Mouse (Mus musculus): ENCODE measurements around the gene 2900026A02Rik. TPM values are rescaled to one million over a fixed set of nuclear protein-coding genes. Genes with fewer than 3 reads are reported as not detected.

Gene 2900026A02Rik
- polyA plus RNA-seq, 1 experiment = 70.8 TPM

DNA sequence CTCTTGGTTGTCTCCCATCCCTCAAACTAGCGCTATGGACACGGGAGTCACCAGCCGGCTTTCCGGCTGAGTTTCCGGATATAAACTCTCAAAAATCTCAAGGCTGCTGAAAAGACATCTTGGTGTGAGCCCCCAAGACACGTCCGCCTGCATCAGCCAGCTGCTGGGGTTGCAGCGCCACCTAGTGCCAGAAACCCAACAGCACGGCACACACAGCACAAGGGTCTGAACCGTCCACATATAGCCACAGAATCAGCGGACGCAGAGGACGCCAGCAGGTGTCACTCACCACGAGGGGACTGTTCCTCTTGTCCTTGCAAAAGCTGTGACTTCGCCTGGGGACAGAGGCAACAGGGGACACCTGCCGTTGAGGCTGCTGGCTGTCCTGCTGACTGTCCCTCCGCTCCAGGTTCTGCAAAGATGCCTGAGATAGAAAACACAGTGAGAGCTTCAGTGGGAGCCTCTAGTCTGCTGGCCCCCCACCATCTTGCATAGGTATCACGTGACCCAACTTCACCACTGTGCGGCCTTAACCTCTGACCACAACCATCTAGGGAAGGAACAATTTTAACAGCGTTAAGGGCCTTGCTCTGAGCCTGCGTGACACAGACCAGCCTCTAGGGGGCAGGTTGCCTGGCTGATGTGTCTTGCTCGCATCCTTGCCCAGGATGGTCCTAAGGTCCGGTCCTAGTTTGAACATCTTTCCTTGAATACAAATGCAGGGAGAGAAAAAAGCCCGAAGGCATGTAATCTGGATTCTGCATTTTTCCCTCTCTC, 45.9 kb downstream of the 2900026A02Rik start:
- peaks cover 27% of the 10 kb centered on the region for H3K36me3 ChIP-seq (ENCODE audit: control insufficient read depth, insufficient read depth, low read length)
- TF ChIP-seq CTCF (IDR thresholded peaks at IDR 0.05; ENCODE audit: extremely low read depth, insufficient read length, insufficient replicate concordance, low read depth, low read length) (peak; percentile 58; the same call in 1 of the 2 replicates), POLR2A (IDR thresholded peaks at IDR 0.05; ENCODE audit: low read depth, low read length) (no peak)
- H3K4me3 ChIP-seq (ENCODE audit: low read depth, low read length) = no peak overlapping the region
- H3K27ac ChIP-seq (ENCODE audit: insufficient read depth, low read depth, low read length) = no peak overlapping the region
- H3K4me1 ChIP-seq (ENCODE audit: control insufficient read depth, insufficient read depth, insufficient read length, low read length) = peaks cover 22% of the 10 kb centered on the region
- H3K27me3 ChIP-seq (ENCODE audit: control insufficient read depth, insufficient read depth, low read length) = no peaks in the 10 kb centered on the region
- WGBS = 68% methylated on average over 24 of the region's 24 CpGs

DNA sequence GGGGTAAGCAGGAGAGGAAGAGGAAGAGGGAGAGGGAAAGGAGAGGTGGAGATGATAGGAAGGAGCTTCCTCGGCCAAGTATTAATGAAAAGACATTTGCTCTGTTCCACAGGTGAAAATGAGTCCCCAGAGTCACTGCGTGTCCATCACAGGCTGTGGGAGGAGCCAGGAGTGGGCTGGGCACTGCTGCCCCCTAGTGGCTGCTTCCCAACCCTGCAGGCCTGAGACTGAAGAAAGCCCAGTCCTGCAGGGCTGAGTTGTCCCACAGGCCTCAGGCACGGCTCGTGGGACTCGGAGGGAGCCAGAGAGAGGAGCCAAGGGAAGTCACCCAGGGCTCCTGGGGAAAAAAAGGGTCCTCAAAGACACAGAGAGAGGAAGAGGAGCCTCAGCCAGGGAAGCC, 47.7 kb downstream of the 2900026A02Rik start:
- Histone ChIP-seq H3K27me3 (ENCODE audit: control insufficient read depth, insufficient read depth, low read length) (no peaks in the 10 kb centered on the region), H3K36me3 (ENCODE audit: control insufficient read depth, insufficient read depth, low read length) (peaks cover 31% of the 10 kb centered on the region), H3K27ac (ENCODE audit: insufficient read depth, low read depth, low read length) (peak overlapping the region; percentile 96), H3K4me1 (ENCODE audit: control insufficient read depth, insufficient read depth, insufficient read length, low read length) (peaks cover 28% of the 10 kb centered on the region), H3K4me3 (ENCODE audit: low read depth, low read length) (no peak overlapping the region)
- TF ChIP-seq POLR2A (IDR thresholded peaks at IDR 0.05; ENCODE audit: low read depth, low read length) (no peak), CTCF (IDR thresholded peaks at IDR 0.05; ENCODE audit: extremely low read depth, insufficient read length, insufficient replicate concordance, low read depth, low read length) (peak; percentile 98)
- 11% methylated on average over 5 of the region's 5 CpGs for WGBS

DNA sequence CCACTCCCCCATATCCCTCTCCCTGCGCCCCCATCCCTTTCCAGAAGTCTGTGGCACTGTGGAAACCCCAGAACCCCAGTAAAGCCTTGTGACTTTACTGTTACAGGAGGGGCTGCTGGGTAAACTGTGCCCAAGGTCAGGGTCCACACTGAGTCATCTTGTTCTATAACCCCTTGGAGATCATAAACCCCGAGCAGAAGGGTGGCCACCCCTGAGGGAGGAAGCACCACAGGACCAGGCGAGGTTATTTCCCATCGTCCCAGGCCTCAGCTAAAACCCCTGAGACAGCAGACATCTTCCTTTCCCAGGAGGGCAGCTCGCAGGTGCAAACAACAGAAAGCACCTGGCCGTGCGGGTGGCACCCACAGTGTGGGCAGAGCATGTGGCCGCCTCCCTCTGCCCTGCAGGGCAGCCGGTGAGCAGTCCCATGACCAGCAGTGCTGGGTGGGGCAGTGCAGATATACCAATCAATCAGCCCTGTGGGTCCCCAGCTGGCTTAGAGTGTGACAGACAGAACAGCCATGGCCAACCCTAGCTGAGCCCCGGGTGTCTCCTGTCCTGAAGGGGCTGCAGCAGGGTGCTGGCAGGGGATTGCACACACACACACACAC, 49.0 kb downstream of the 2900026A02Rik start:
- H3K27ac ChIP-seq (ENCODE audit: insufficient read depth, low read depth, low read length) = peak overlapping the region; percentile 96

DNA sequence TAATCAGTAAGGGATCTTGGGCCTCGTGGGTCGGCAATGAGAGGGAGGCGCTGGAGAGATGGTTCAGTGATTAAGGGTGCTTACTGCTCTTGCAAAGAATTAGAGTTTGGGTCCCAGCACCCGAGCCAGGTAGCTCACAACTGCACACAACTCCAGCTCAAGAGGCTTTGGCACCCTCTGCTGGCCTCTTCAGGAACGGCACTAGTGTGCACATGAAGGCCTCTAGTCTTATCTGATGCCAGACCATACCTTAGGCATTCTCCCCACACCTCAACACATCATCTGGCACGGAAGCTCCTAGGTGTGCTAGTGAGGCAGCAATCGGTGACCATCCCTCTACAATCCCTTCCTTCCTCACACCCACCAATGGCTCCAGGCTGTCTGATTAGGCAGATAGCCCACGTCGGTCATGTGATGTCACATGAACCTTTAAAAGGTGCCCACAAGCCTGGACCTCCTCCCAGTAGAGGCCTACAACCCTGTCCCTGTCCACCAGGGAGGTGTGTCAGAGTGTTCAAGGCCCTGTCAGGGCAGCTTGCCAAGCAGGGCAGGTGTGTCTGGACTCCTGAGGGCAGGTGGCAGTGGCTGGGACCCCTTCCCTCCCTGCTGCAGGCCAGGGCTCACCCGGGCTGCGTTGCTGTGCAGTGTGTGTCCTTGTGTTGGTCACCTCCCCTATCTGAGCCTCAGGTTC, 50.8 kb downstream of the 2900026A02Rik start:
- Histone ChIP-seq H3K4me1 (ENCODE audit: control insufficient read depth, insufficient read depth, insufficient read length, low read length) (peaks cover 45% of the 10 kb centered on the region), H3K27me3 (ENCODE audit: control insufficient read depth, insufficient read depth, low read length) (no peaks in the 10 kb centered on the region), H3K4me3 (ENCODE audit: low read depth, low read length) (no peak overlapping the region), H3K36me3 (ENCODE audit: control insufficient read depth, insufficient read depth, low read length) (peaks cover 29% of the 10 kb centered on the region), H3K27ac (ENCODE audit: insufficient read depth, low read depth, low read length) (peak overlapping the region; percentile 86)
- TF ChIP-seq CTCF (IDR thresholded peaks at IDR 0.05; ENCODE audit: extremely low read depth, insufficient read length, insufficient replicate concordance, low read depth, low read length) (peak; percentile 68; the same call in 1 of the 2 replicates), POLR2A (IDR thresholded peaks at IDR 0.05; ENCODE audit: low read depth, low read length) (0 out of 2 replicates have a peak, but pooled peaks have one; percentile 17)
- 47% methylated on average over 11 of the region's 11 CpGs for WGBS

More for the DNA sequence above, 49.0 kb downstream of the 2900026A02Rik start:
- no peaks in the 10 kb centered on the region for H3K27me3 ChIP-seq (ENCODE audit: control insufficient read depth, insufficient read depth, low read length)
- peaks cover 29% of the 10 kb centered on the region for H3K4me1 ChIP-seq (ENCODE audit: control insufficient read depth, insufficient read depth, insufficient read length, low read length)
- TF ChIP-seq POLR2A (IDR thresholded peaks at IDR 0.05; ENCODE audit: low read depth, low read length) = no peak
- no peak for TF ChIP-seq CTCF (IDR thresholded peaks at IDR 0.05; ENCODE audit: extremely low read depth, insufficient read length, insufficient replicate concordance, low read depth, low read length)
- H3K4me3 ChIP-seq (ENCODE audit: low read depth, low read length) = peak overlapping the region; percentile 17
- H3K36me3 ChIP-seq (ENCODE audit: control insufficient read depth, insufficient read depth, low read length) = peaks cover 28% of the 10 kb centered on the region
- WGBS = 33% methylated on average over 10 of the region's 10 CpGs

DNA sequence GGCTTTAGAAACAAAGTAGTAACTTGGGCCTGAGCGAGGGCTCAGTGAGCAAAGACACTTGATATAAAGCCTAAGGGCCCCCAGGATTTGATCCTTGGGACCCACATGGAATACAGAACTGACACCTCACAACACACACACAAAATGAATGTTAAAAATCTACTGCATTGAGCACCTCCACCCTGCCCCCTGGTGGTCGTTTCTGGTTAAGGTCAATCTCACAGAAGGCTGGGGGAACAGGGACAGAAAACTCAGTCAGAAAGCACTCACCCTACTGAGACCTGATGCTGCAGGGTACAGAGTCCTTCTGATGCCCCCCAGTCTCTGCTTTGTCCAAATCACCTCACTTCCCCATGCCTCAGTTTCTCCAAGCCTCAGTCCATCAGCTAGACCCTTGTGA, 53.3 kb downstream of the 2900026A02Rik start:
- H3K27me3 ChIP-seq (ENCODE audit: control insufficient read depth, insufficient read depth, low read length) = no peaks in the 10 kb centered on the region
- H3K4me3 ChIP-seq (ENCODE audit: low read depth, low read length) = no peak overlapping the region
- TF ChIP-seq POLR2A (IDR thresholded peaks at IDR 0.05; ENCODE audit: low read depth, low read length) = no peak
- peak; percentile 48; the same call in 1 of the 2 replicates for TF ChIP-seq CTCF (IDR thresholded peaks at IDR 0.05; ENCODE audit: extremely low read depth, insufficient read length, insufficient replicate concordance, low read depth, low read length)
- no peak overlapping the region for H3K27ac ChIP-seq (ENCODE audit: insufficient read depth, low read depth, low read length)
- WGBS = 50% methylated on average over 2 of the region's 2 CpGs
- peaks cover 54% of the 10 kb centered on the region for H3K4me1 ChIP-seq (ENCODE audit: control insufficient read depth, insufficient read depth, insufficient read length, low read length)
- peaks cover 23% of the 10 kb centered on the region for H3K36me3 ChIP-seq (ENCODE audit: control insufficient read depth, insufficient read depth, low read length)

DNA sequence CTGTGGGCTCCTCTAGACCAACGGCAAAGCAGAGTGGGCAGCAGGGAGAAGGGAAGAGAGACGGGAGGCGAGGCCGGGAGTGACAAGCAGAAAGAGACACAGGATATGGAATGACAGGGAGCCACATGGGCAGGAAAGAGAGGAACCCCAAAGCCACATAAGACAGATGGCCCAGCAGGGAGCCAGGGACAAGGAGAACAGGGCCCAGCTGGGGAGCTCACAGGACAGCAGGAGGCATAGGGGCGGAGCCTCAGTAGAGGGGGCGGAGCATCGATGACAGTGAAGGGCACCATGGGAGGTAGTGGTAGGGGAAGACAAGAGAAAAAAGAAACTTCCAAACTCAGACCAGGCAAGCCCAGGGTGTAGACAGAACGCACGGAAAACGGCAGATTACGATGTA, 55.6 kb downstream of the 2900026A02Rik start:
- TF ChIP-seq POLR2A (IDR thresholded peaks at IDR 0.05; ENCODE audit: low read depth, low read length) = no peak
- no peak for TF ChIP-seq CTCF (IDR thresholded peaks at IDR 0.05; ENCODE audit: extremely low read depth, insufficient read length, insufficient replicate concordance, low read depth, low read length)
- Histone ChIP-seq H3K27me3 (ENCODE audit: control insufficient read depth, insufficient read depth, low read length) (no peaks in the 10 kb centered on the region), H3K4me1 (ENCODE audit: control insufficient read depth, insufficient read depth, insufficient read length, low read length) (peaks cover 44% of the 10 kb centered on the region), H3K36me3 (ENCODE audit: control insufficient read depth, insufficient read depth, low read length) (peaks cover 21% of the 10 kb centered on the region), H3K27ac (ENCODE audit: insufficient read depth, low read depth, low read length) (peak overlapping the region; percentile 60), H3K4me3 (ENCODE audit: low read depth, low read length) (no peak overlapping the region)
- 48% methylated on average over 11 of the region's 11 CpGs for WGBS

Measured in small intestine, adult 2 months (tissue).